Mouse (Mus musculus) olfactory bulb, adult 2 months (tissue): ENCODE results near the gene Cetn4.

ENCODE experiments used
- CTCF ChIP-seq: fragments of 200-500 bp; IDR thresholded peaks from 2 replicates; pipeline ENCODE4 v1.5.1; 2012; ENCODE audit warnings: low read depth, mild to moderate bottlenecking, low read length, moderate library complexity; ENCODE audit not compliant: insufficient read depth
- POLR2A ChIP-seq: fragments of 200-500 bp; IDR thresholded peaks from 2 replicates; pipeline ENCODE4 v1.6.1; 2012; ENCODE audit warnings: mild to moderate bottlenecking, low read depth, low read length, moderate library complexity; ENCODE audit not compliant: insufficient read depth

DNA sequence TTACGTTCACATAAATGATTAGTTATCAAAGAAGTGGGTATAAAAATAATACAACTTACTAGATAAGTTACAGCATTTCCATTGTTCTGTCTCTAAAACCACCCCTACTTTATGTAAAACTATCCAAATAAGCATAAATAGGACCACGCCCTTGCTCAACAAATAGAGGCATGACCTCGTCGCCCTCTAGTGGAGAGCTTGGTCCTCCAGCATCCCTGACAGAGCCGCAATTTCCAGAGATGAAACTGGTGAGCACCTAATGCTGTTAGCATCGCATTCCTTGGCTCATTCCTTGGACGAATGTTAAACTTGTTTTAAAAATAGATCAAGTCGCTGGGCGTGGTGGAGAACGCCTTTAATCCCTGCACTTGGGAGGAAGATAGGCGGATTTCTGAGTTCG lies 9.8 kb downstream of the Cetn4 start:
- TF ChIP-seq CTCF (no peak), POLR2A (no peak)
